Mouse (Mus musculus) liver, embryonic 14.5 days (tissue): Measurements from ENCODE around the gene Dock2.

Experiments used
- CTCF ChIP-seq: IDR thresholded peaks from 2 replicates; pipeline ENCODE4 v1.5.1; 2016; ENCODE audit warnings: antibody characterized with exemption, low read depth, control low read depth
- EP300 ChIP-seq: IDR thresholded peaks from 2 replicates; pipeline ENCODE4 v1.6.1; 2016; ENCODE audit warnings: antibody characterized with exemption, low read depth

DNA sequence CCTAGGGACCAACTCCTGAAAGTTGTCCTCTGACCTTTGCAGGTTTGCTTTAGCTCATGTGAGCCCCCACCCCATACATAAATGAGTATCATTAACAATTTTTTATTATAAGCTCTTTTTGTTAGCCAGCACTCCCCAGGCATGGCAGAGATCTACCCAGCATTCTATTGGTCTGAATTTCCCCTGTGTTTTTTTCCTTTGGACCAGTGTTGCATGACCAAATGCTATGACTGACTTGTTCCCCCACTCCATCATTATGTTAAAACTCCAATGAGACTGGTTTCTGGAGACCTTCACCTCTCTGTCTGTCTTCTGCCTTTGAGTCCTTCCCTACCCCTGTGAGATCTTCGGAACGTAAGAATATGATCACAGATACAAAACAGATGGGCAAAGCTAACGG, 588.5 kb downstream of the Dock2 start:
- no peak for TF ChIP-seq CTCF
- TF ChIP-seq EP300, result no peak
